Mouse (Mus musculus): Measurements from ENCODE around the gene Gm14443.
"Not testable (repeated sequence)": the region's sequence is repeated elsewhere in the genome, so short reads cannot be mapped to it uniquely, and the experiment has no call there.

The Gm14443 gene

GRCm38 (mm10) chr2:175175401-175176180, at the start of gene Gm14443:
Gene Gm14443, minus strand, starts transcription at chr2:175175871.
- DNase-seq (ENCODE audit: low spot score): peak; percentile 76

- DNase-seq (ENCODE audit: low spot score): not testable (repeated sequence)
Measured at GRCm38 (mm10) chr2:175206732-175207131, 31.1 kb upstream of the Gm14443 start, which contains the start of gene Gm14391. Gene Gm14391, minus strand, starts transcription at chr2:175206917.

GRCm38 (mm10) chr2:175179008-175179407, 3.3 kb upstream of the Gm14443 start:
- DNase-seq (ENCODE audit: low spot score): not testable (repeated sequence)

GRCm38 (mm10) chr2:175176312-175176711, 641 bp upstream of the Gm14443 start:
- DNase-seq (ENCODE audit: low spot score): no peak

- not testable (repeated sequence) for DNase-seq (ENCODE audit: low spot score)
Measured at GRCm38 (mm10) chr2:175174058-175174457, 1.6 kb downstream of the Gm14443 start.

GRCm38 (mm10) chr2:175172906-175173595, 2.6 kb downstream of the Gm14443 start:
- not testable (repeated sequence) for DNase-seq (ENCODE audit: low spot score)

- DNase-seq (ENCODE audit: low spot score): no peak
Measured at GRCm38 (mm10) chr2:175172123-175172522, 3.5 kb downstream of the Gm14443 start.

GRCm38 (mm10) chr2:175166870-175167269, 8.8 kb downstream of the Gm14443 start:
- not testable (repeated sequence) for DNase-seq (ENCODE audit: low spot score)

GRCm38 (mm10) chr2:175165110-175165509, 10.6 kb downstream of the Gm14443 start:
- not testable (repeated sequence) for DNase-seq (ENCODE audit: low spot score)

GRCm38 (mm10) chr2:175161438-175161837, 14.2 kb downstream of the Gm14443 start:
- not testable (repeated sequence) for DNase-seq (ENCODE audit: low spot score)

- no peak for DNase-seq (ENCODE audit: low spot score)
Measured at GRCm38 (mm10) chr2:175158642-175159041, 17.0 kb downstream of the Gm14443 start.

GRCm38 (mm10) chr2:175156696-175157095, 19.0 kb downstream of the Gm14443 start:
- no peak for DNase-seq (ENCODE audit: low spot score)

- DNase-seq (ENCODE audit: low spot score): not testable (repeated sequence)
Measured at GRCm38 (mm10) chr2:175141993-175142295, 33.7 kb downstream of the Gm14443 start, which contains the start of gene Gm14399. Gene Gm14399, minus strand, starts transcription at chr2:175142012.

- DNase-seq (ENCODE audit: low spot score): not testable (repeated sequence)
Measured at GRCm38 (mm10) chr2:175141118-175141992, 34.3 kb downstream of the Gm14443 start.

GRCm38 (mm10) chr2:175140624-175141023, 35.0 kb downstream of the Gm14443 start:
- not testable (repeated sequence) for DNase-seq (ENCODE audit: low spot score)
